8 mouse cellular contexts compared by ENCODE assay signal in genomic region chr5:109601080-109601479, GRCm38 (mm10). TPM values are rescaled to one million over a fixed set of nuclear protein-coding genes. Genes with fewer than 3 reads are reported as not detected.
DNase-seq lines count a peak whose midpoint lies in the region; ATAC-seq and TF ChIP-seq lines count a peak whose summit lies in the region.
"Had no signal": no experiment of that assay in that cellular context is flagged by ENCODE, and none has a peak within 500 bp of the region (broad histone marks: within the 10 kb centered on the region; RNA-seq: fewer than 3 reads in every experiment).

No protein-coding gene starts in this region.

- ATAC-seq in activated CD4-positive, CD25-positive, alpha-beta regulatory T cell, adult 4 months, result peak; percentile 49
- no peak for ATAC-seq in hindbrain, postnatal 0 days
- peak; percentile 41; the same call in 1 of the 2 replicates for ATAC-seq in lung, embryonic 16.5 days (ENCODE audit: low read depth)

- H3K27ac ChIP-seq in left cerebral cortex, adult 2 months, result no peak overlapping the region
- H3K27ac ChIP-seq in ES-Bruce4 (ENCODE audit: insufficient read depth, low read length), result no peak overlapping the region
- H3K27ac ChIP-seq in hindbrain, postnatal 0 days, result no peak overlapping the region
- no peak overlapping the region for H3K27ac ChIP-seq in lung, embryonic 16.5 days (ENCODE audit: low read length)
- H3K27ac ChIP-seq: heart, embryonic 13.5 days had no signal

- no peak overlapping the region for H3K4me2 ChIP-seq in hindbrain, postnatal 0 days (ENCODE audit: low read depth, low read length)
- no peak overlapping the region for H3K4me2 ChIP-seq in lung, embryonic 16.5 days (ENCODE audit: low read depth, low read length)
- H3K4me2 ChIP-seq: heart, embryonic 13.5 days had no signal

- 22% methylated on average over 3 of the region's 3 CpGs for WGBS in hindbrain, postnatal 0 days
- 19% methylated on average over 3 of the region's 3 CpGs for whole genome bisulfite sequencing in lung, embryonic 16.5 days

- H3K27me3 ChIP-seq in ES-Bruce4 (ENCODE audit: control insufficient read depth, insufficient read depth, low read length, poor library complexity, severe bottlenecking), result no peaks in the 10 kb centered on the region
- no peaks in the 10 kb centered on the region for H3K27me3 ChIP-seq in hindbrain, postnatal 0 days (ENCODE audit: insufficient read depth, low read length)
- H3K27me3 ChIP-seq in lung, embryonic 16.5 days (ENCODE audit: control insufficient read depth, insufficient read depth, low read depth, low read length), result no peaks in the 10 kb centered on the region
- H3K27me3 ChIP-seq: heart, embryonic 13.5 days had no signal

- H3K36me3 ChIP-seq in ES-Bruce4 (ENCODE audit: control insufficient read depth, insufficient read depth, low read length, poor library complexity, severe bottlenecking), result no peaks in the 10 kb centered on the region
- H3K36me3 ChIP-seq in hindbrain, postnatal 0 days (ENCODE audit: insufficient read depth, low read length), result no peaks in the 10 kb centered on the region
- H3K36me3 ChIP-seq in lung, embryonic 16.5 days (ENCODE audit: control insufficient read depth, insufficient read depth, low read length), result no peaks in the 10 kb centered on the region
- H3K36me3 ChIP-seq: heart, embryonic 13.5 days had no signal

- no peaks in the 10 kb centered on the region for H3K4me1 ChIP-seq in ES-Bruce4 (ENCODE audit: control insufficient read depth, insufficient read depth, low read length)
- H3K4me1 ChIP-seq in hindbrain, postnatal 0 days (ENCODE audit: insufficient read depth, low read length), result no peaks in the 10 kb centered on the region
- no peaks in the 10 kb centered on the region for H3K4me1 ChIP-seq in lung, embryonic 16.5 days (replicated peaks; ENCODE audit: control insufficient read depth, insufficient read depth, low read length)
- H3K4me1 ChIP-seq: heart, embryonic 13.5 days had no signal

- intact Hi-C loops in left cerebral cortex, adult 2 months (cut with DNase I), result loop anchor here (5.0 kb wide), 1 partner anchor 421 kb away; no protein-coding TSS in a partner anchor
- intact Hi-C loops in left cerebral cortex, postnatal 36 days (cut with DNase I), result no loop called here

- no peak for TF ChIP-seq EP300 in ES-Bruce4 (IDR thresholded peaks at IDR 0.05; ENCODE audit: insufficient read depth, low read depth, low read length)

- TF ChIP-seq CTCF in left cerebral cortex, adult 2 months (IDR thresholded peaks at IDR 0.05), result peak; percentile 45
- peak; percentile 85 for TF ChIP-seq CTCF in ES-Bruce4 (IDR thresholded peaks at IDR 0.05; ENCODE audit: low read depth, low read length)
- TF ChIP-seq CTCF in hindbrain, postnatal 0 days (IDR thresholded peaks at IDR 0.05; ENCODE audit: low read depth), result peak; percentile 62

- no peak for TF ChIP-seq POLR2A in ES-Bruce4 (IDR thresholded peaks at IDR 0.05; ENCODE audit: insufficient read depth, low read length)

- peak in 1 of 2 experiments; percentile 11 for DNase-seq in left cerebral cortex, adult 2 months (ENCODE audit: extremely low spot score in 1 of 2, low spot score in 2 of 2)
- DNase-seq in left cerebral cortex, postnatal 36 days (ENCODE audit: low spot score in 2 of 2), result no peak
- peak; percentile 24 for DNase-seq in hindbrain, postnatal 0 days (ENCODE audit: low spot score)
- peak; percentile 63 for DNase-seq in thymus, postnatal 4 days

- H3K9me3 ChIP-seq in ES-Bruce4 (replicated peaks; ENCODE audit: control insufficient read depth, insufficient read depth, low read length, poor library complexity, severe bottlenecking), result no peaks in the 10 kb centered on the region
- H3K9me3 ChIP-seq in hindbrain, postnatal 0 days (ENCODE audit: low read length), result peaks cover 14% of the 10 kb centered on the region
- no peaks in the 10 kb centered on the region; the same call in 1 of the 2 replicates for H3K9me3 ChIP-seq in lung, embryonic 16.5 days (ENCODE audit: control insufficient read depth, low read length)

- no peak overlapping the region for H3K9ac ChIP-seq in ES-Bruce4 (ENCODE audit: low read depth, poor library complexity, severe bottlenecking)
- no peak overlapping the region for H3K9ac ChIP-seq in hindbrain, postnatal 0 days (replicated peaks; ENCODE audit: low read length)
- no peak overlapping the region for H3K9ac ChIP-seq in lung, embryonic 16.5 days (ENCODE audit: low read length)
- H3K9ac ChIP-seq: heart, embryonic 13.5 days had no signal

- no peak overlapping the region for H3K4me3 ChIP-seq in left cerebral cortex, adult 2 months
- H3K4me3 ChIP-seq in ES-Bruce4 (ENCODE audit: low read depth, low read length), result no peak overlapping the region
- no peak overlapping the region for H3K4me3 ChIP-seq in hindbrain, postnatal 0 days (ENCODE audit: low read length)
- H3K4me3 ChIP-seq in lung, embryonic 16.5 days (ENCODE audit: low read length), result no peak overlapping the region
- H3K4me3 ChIP-seq: heart, embryonic 13.5 days had no signal

RNA-seq across cellular contexts. Expression of gene Crlf2, which starts 42.3 kb away (rescaled TPM):
- 10 to 100 TPM; 31.5 to 37.7 TPM for total RNA-seq in left cerebral cortex, adult 2 months (2021)
- total RNA-seq in left cerebral cortex, postnatal 36 days (2021), result 10 to 100 TPM; 29.3 to 33.7 TPM
- 9.4 and 15.6 TPM in 2 replicates for polyA plus RNA-seq in ES-Bruce4 (2011; ENCODE audit: insufficient read depth, insufficient read length, low read depth, missing spikeins)
- 1 to 10 TPM; 7.7 to 9.8 TPM for polyA plus RNA-seq in activated CD4-positive, CD25-positive, alpha-beta regulatory T cell, adult 4 months (2017; shearing (Covaris generic))
- 30.3 and 37.7 TPM in 2 replicates for total RNA-seq in hindbrain, postnatal 0 days (2014; rRNA removed)
- polyA plus RNA-seq in hindbrain, postnatal 0 days (2015; fragmentation: Nextera tagmentation; extraction: Ambion mirVana), result 28.6 and 29.0 TPM in 2 replicates
- 11.8 and 13.2 TPM in 2 replicates for polyA plus RNA-seq in lung, embryonic 16.5 days (2015; fragmentation: Nextera tagmentation; extraction: Ambion mirVana)

Comparison
In these comparisons a context has a peak if more than half of its experiments do, and no peak if none do; other contexts are left out.
1. DNase-seq: peak in hindbrain, postnatal 0 days (single experiment) and thymus, postnatal 4 days (single experiment); none in left cerebral cortex, postnatal 36 days (0 of 2).
2. Peak in every context shown above with its lines, with median percentiles within 50 percentile points of each other: CTCF ChIP-seq.